Mouse (Mus musculus): ENCODE results near the gene Btbd8.
A peak's percentile ranks its signal among the peaks of the same experiment; 100 is the strongest.

Btbd8 gene

DNA sequence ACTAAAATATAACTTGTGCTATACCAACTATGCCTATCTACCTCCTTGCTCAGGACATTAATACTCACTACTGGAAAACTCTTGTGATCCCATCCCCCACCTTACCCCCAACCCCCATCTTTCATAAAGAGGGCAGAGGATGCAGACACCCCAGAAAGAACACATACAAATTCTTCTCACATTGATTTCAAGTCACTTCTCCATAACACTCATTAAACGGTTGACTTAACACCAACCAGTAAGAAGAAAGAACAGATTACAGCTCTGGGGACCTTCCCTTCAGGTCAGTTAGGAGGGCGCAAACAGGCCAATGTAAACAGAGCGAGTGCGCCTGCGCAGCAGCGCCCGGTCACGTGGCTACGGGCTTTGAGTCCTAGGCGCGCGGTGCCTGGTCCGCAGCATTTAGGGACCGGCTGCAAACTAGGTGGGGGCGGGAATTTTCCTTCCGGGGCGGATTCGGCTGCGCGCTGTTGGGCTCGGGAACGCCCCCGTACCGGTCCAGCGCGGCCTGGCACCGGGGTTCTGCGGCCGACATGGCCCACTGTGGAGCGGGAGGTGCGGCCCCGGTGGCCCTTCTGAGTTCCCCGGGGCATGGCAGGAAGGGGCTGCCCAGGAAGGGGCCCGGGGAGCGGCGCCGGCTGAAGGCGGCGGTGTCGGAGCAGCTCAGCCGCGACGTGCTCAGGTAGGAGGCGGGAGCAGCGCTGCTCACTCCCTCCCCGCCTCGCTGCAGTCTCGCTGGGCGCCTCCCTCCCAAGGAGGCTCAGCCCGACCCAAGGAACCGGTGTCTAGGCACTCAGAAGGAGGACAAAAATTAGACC lies at the start of gene Btbd8:
Gene Btbd8 (plus strand): TSS at position 534 of the 818 bp plus-strand sequence.
- DNase-seq (ENCODE audit: low read depth, low spot score) = peak; percentile 96

DNA sequence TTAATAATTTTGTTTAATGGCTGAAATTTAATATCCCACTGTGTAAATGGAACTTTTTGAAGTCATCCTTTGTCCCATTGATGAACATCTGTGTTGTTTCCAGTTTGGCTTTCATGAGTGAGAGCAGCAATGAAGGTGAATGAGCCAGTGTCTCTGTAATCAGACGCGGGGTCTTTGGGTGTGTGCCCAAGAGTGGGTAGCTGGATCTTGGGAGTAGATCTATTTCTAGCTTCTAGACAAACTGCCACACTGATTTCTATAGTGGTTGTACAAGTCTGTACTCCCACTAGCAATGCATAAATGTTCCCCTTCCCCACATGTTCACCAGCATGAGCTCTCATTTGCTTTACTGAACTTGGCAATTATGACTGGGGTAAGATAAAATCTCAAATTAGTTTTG lies 48.4 kb upstream of the Btbd8 start:
- DNase-seq (ENCODE audit: low read depth, low spot score) = no peak

GRCm38 (mm10) chr5:107394437-107394836 lies 43.4 kb upstream of the Btbd8 start:
- no peak for DNase-seq (ENCODE audit: low read depth, low spot score)

GRCm38 (mm10) chr5:107402436-107402835 lies 35.4 kb upstream of the Btbd8 start, which contains the start of gene Ephx4:
Gene Ephx4 (plus strand): TSS chr5:107402736.
- no peak for DNase-seq (ENCODE audit: low read depth, low spot score)

DNA sequence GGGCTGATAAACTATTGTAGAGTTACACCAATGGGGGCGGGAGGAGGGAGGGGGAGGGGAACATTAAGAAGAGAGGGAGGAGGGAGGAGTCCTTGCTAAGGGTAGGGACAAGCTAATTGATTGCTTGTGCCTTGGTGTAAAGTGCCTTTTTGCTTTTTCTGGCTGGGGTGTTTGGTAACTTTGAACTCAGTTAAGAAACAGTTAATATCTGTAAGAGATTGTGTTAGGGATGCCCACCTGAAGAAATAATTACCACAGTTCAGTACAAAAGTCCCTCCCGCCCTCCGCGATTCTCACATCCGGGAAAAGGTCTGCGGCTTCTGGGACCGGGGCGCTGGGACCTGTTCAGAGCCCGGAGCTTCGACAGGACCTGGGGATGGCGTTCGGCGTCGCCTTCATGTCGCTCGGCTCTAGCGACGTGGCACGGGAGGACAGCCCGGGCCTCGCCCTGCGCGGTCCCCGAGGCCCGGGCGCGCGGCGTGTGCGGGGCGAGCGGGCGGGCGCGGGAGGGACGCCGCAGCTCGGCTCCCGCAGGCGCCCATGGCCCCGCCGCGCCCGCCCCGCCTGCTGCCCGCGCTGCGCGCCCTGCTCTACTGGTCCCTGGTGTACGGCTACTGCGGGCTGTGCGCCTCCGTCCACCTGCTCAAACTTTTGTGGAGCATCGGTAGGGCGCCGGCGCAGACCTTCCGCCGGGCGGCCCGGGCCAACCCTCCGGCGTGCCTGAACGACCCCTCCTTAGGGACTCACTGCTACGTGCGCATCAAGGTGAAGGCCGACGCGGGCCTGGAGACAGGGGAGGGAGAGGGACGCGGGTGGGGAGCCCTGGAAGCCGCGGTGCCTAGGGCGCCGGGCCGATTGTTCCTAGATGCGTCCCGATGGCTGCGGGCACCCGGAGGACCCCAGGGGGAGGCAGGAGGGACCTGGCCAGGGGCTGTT lies 34.5 kb upstream of the Btbd8 start:
- peak; percentile 44 for DNase-seq (ENCODE audit: low read depth, low spot score)

DNA sequence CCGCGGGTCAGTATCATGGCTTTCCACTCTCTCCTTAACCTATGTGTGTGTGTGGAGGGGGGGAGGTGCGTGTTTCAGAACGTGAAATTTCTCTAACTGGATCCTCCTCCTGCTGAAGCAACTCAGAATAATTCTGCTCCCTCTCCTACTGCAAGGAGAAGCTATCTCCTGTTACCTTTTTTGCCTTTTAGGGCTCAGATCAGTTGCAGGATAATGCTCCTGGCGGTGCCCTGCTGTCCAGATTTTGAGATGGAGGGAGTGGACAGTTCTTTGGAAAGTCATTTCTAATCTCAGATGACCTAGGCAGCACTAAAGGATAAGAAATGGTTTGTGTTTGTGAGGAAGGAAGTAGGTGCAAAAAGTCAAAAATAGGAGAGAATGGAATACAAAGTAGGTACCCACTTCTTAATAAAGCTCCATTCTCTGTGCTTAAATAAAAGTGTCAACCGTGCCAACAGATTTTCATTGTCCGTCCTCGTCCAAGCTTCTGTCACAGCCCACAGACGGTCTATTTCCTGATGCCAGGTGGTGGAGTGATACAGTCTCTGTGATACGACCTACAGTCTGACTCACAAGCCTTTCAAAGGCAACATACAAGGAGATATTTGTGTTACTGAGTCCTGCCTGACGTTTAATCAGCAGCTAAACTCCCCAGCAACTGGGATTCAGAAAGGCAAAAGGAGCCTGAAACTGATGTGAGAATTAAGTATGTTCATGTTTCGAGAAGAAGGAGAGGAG lies 33.7 kb upstream of the Btbd8 start:
- DNase-seq (ENCODE audit: low read depth, low spot score) = no peak

DNA sequence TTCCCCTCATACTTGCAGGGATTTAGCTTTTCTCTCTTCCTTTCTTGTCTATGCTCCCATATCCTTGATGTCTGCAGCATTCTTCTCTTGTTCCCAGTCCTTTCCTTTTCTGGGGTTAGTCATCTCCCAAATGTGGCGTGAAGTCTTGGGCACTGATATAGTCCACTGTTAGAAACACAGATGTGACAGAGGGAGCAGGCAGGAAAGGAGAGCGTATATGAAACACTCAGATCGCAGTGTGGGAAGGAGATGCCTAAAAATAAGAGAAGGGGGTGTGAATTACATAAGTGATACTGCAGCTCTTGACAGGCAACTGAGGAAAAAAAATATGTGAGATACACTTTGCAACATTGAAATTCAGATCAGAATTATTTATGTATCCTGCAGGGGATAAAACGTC lies 32.4 kb upstream of the Btbd8 start:
- DNase-seq (ENCODE audit: low read depth, low spot score) = no peak

- no peak for DNase-seq (ENCODE audit: low read depth, low spot score)
Observed at GRCm38 (mm10) chr5:107410305-107410704, 27.5 kb upstream of the Btbd8 start.

- DNase-seq (ENCODE audit: low read depth, low spot score) = no peak
Observed at GRCm38 (mm10) chr5:107411326-107411725, 26.5 kb upstream of the Btbd8 start.

GRCm38 (mm10) chr5:107412285-107412684 lies 25.5 kb upstream of the Btbd8 start:
- no peak for DNase-seq (ENCODE audit: low read depth, low spot score)

- DNase-seq (ENCODE audit: low read depth, low spot score) = no peak
Observed at GRCm38 (mm10) chr5:107415098-107415497, 22.7 kb upstream of the Btbd8 start.

DNA sequence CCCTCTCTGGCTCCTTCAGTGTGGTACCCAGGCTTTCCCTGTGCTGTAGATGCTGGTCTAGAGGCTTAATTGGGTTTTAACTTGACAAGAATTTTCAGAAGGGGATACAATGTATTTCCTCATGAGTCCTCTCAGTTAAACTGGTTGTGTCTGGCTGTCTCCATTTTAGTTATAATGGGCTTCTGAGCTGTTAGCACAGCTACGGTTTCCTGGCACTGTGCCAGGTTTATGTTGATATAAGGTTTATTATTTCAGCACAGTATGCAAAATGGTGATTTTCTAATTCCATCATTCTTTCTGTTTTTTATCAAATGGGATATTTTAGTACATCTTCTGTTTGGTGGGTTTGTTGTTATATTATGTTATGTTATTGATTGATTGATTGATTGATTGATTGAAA lies 16.1 kb upstream of the Btbd8 start:
- DNase-seq (ENCODE audit: low read depth, low spot score) = no peak

GRCm38 (mm10) chr5:107431249-107431648 lies 6.5 kb upstream of the Btbd8 start, which contains the start of gene Lpcat2b:
Gene Lpcat2b (plus strand): TSS chr5:107431549.
- DNase-seq (ENCODE audit: low read depth, low spot score) = no peak

DNA sequence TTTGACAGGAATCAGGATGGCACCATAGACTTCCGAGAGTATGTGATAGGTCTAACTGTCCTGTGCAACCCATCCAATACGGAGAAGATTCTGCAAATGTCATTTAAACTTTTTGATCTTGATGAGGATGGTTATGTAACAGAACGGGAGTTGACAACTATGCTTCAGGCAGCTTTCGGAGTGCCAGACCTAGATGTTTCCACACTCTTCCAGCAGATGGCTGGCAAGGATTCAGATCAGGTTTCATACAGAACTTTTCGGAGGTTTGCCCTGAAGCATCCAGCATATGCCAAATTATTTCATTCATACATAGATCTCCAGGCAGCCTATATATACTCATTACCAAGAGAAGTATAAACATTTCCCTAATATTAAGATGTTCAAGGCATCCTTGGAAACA lies 3.8 kb upstream of the Btbd8 start:
- DNase-seq (ENCODE audit: low read depth, low spot score) = no peak

DNA sequence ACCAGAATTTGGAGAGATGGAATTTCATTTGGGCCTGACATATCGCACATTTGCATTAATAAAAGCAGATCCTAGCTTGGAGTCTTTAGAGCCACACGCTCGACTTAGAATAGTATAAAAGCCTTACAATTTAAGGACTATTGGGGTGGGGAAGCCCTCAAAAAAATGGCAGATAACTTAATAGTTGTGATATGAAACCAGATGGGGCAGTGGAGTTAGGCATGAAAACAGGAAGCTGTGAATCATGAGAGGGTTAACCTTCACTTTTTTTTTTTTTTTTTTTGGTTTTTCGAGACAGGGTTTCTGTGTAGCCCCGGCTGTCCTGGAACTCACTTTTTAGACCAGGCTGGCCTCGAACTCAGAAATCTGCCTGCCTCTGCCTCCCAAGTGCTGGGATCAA lies 1.6 kb upstream of the Btbd8 start:
- DNase-seq (ENCODE audit: low read depth, low spot score) = no peak

DNA sequence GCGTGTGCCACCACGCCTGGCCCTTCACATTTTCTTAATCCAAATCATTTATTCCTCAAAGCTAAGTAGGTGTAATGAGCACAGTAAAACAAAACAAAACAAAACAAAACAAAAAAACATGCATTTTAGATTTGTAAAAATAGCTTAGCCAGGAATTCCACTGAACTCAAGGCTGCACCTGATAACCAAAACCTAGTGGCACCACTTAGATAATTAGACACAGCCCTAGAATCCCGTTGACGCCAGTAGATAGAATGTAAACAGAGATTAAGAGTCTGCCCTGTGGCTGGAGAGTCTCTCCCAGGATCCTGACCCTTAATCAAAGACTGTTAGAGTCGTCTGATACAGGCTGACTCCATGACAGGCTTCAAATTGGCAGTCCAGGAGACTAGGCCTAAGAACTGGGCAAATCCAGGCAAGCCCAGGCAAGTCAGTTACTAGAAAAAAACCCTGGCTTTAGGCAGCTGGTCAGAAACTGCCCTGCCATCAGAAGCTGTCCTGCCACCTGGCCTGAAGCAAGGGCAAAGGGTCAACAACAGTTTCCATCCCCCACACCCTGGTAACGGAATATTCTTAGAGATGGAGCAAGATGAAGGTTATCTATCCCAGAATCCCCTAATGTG lies 1.1 kb upstream of the Btbd8 start:
- DNase-seq (ENCODE audit: low read depth, low spot score) = no peak

- no peak for DNase-seq (ENCODE audit: low read depth, low spot score)
Observed at GRCm38 (mm10) chr5:107438353-107438752, 556 bp downstream of the Btbd8 start.

GRCm38 (mm10) chr5:107441881-107442280 lies 4.1 kb downstream of the Btbd8 start:
- no peak for DNase-seq (ENCODE audit: low read depth, low spot score)

GRCm38 (mm10) chr5:107444251-107444650 lies 6.5 kb downstream of the Btbd8 start:
- DNase-seq (ENCODE audit: low read depth, low spot score) = no peak

- DNase-seq (ENCODE audit: low read depth, low spot score) = no peak
Observed at GRCm38 (mm10) chr5:107447977-107448376, 10.2 kb downstream of the Btbd8 start.

- no peak for DNase-seq (ENCODE audit: low read depth, low spot score)
Observed at GRCm38 (mm10) chr5:107448784-107449183, 11.0 kb downstream of the Btbd8 start.
